Mouse (Mus musculus): ENCODE results near the gene Arsb.
"Not testable (repeated sequence)": the region's sequence is repeated elsewhere in the genome, so short reads cannot be mapped to it uniquely, and the experiment has no call there.

Arsb gene

GRCm38 (mm10) chr13:93787647-93788046, 16.2 kb downstream of the Arsb start:
- DNase-seq (ENCODE audit: low spot score) = no peak

DNA sequence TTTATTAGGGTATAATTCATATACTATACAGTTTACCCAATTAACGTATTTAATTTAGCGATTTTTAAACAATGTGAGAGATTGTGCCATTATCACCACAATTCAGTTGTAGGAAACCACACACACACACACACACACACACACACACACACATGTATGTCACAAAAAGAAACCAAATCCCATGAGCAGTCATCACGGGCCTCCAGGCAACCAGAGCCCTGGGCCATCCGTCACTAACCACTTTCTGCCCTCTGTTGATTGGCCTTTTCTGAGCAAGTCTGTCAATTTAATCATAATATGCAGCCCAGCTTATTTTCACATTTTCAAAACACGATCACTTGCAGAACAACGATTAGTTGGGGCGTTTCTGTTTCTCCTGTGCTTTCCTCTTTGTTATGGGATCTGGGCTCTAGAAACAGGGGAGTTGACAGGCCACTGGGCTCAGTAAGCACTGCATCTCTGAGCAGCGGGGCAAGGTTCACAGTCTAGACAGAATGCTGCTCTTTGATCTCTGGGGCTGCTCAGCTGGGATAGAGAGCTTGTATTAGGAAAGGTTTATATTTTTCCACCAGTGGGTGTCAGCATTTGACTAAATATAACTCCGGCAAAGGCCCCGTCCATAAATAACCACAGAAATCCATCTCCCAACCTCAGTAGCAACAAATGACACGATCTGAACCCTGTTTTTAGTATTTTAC, 21.7 kb downstream of the Arsb start:
- no peak for DNase-seq (ENCODE audit: low spot score)

GRCm38 (mm10) chr13:93793643-93794182, 22.3 kb downstream of the Arsb start:
- DNase-seq (ENCODE audit: low spot score) = no peak

DNA sequence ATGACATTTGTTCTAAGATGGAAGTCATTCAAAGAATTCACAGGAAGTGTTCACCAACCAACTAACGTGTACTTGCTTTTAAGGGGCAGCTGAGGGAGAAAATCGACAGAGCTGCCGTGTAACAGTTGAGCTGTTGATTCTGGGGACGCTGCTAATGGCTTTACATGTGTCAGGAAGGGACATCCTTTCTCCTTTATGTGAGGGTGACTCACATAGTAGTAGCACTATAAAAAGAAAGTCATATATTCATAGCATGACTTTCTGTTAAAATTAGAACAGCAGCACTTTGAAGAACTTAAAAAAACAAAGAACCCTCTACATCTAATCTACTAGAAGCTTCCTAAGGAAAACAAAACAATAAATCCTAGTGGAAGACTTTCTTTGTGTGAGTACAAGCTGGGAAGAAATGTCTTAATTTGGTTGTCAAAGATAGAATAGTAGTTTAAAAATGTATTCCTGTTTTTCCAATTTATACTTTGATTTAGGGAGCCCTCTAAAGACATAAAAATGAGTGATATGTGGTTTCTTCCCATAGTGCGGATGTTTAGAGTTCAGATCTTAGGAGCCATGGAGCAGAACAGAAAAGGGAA, 25.7 kb downstream of the Arsb start:
- no peak for DNase-seq (ENCODE audit: low spot score)

GRCm38 (mm10) chr13:93810311-93810710, 38.9 kb downstream of the Arsb start:
- DNase-seq (ENCODE audit: low spot score) = not testable (repeated sequence)

DNA sequence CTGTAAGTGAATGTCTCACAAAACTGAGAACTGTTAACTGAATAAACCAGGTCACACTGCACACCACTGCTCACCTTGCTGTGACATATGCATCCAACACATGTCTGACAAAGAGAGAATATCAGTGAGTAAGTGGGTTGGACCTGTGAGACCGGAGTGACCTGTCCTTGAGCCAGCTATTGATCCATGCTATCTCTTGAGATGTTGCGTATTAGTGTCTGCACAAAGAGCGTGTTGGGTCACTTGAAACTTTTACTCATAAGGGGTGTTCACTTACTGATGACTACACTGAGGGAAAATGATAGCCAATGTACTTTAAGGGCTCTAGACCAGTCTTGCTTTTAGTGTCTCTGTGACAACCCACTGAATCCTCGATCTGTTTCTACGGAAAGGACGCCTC, 42.7 kb downstream of the Arsb start:
- DNase-seq (ENCODE audit: low spot score) = no peak

- no peak for DNase-seq (ENCODE audit: low spot score)
Observed at GRCm38 (mm10) chr13:93814676-93815075, 43.2 kb downstream of the Arsb start.

DNA sequence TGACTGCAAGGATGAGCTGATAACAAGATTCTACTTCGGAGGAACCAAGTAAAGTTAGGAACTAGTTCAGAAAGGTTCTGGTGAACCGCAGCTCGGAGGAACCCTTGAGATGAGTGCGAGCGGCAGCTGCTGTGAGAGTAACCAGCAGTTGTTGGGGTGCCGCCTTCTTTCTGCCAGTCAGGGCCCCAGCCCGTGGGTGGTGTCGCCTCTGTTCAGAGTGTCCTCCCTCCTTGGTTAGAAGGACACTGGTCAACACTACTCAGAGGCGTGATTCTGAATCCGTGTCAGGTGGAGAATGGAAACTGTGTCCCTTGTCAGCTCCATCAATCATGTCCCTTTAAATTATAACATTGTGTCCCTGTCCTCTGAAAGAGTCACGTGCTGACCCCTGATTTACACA, 43.7 kb downstream of the Arsb start:
- DNase-seq (ENCODE audit: low spot score) = no peak

- no peak for DNase-seq (ENCODE audit: low spot score)
Observed at GRCm38 (mm10) chr13:93816127-93816526, 44.7 kb downstream of the Arsb start.

GRCm38 (mm10) chr13:93816688-93817331, 45.4 kb downstream of the Arsb start:
- no peak for DNase-seq (ENCODE audit: low spot score)

DNA sequence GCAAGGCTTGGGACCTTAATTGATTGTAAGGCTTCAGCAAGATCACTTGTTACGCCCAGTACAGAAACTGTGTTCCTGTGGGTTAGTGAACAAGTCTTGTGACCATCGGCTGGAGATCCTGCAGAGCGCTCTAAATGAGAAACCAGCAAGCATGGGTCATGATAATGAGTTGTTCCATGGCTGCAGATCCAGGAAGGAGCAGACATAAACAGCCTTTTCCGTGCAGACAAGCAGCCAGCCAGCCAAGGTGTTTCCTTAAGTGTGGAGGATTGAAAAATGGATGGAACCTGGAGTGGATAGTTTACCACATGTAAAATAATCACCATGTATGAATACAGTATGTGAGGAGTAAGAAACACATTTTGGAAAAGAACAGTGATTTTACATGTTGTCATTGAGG, 48.7 kb downstream of the Arsb start:
- DNase-seq (ENCODE audit: low spot score) = no peak

- DNase-seq (ENCODE audit: low spot score) = no peak
Observed at GRCm38 (mm10) chr13:93822001-93822400, 50.6 kb downstream of the Arsb start.

DNA sequence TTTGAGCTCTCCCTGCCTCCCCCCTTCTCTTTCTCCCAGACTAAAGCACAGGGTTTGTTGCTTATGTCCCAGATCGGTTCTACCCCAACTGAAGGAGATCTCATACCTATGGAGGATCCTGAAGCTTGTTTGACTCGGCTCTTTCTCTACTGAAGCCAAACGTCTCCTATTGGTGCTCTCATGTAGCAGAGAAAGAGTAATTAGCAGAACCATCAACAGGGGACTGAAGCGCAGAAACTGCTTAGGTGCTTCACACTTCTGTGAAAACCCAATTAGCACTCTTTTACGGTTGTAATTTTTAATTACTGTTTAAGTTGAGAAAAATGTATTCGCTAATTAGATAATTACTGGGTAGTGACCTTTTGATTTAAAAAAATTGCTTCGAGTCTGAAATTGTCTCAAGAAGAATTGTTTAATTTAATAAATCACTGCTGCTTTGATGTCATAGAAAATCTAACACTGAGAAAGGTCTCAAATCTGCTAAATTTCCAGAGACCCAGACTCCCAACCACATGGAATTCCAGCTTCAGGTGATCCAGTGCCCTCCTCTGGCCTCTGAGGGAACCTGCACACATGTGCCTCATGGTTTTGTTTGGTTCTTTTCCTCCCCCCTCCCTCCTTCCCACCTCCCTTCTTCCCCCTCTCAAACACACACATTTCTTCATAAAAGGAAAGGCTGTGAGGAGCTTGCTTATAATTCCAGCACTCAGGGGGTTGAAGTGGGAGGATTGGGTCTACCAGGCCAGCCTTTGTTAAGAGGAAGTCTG, 54.5 kb downstream of the Arsb start:
- no peak for DNase-seq (ENCODE audit: low spot score)

- DNase-seq (ENCODE audit: low spot score) = no peak
Observed at GRCm38 (mm10) chr13:93827745-93828144, 56.3 kb downstream of the Arsb start.

DNA sequence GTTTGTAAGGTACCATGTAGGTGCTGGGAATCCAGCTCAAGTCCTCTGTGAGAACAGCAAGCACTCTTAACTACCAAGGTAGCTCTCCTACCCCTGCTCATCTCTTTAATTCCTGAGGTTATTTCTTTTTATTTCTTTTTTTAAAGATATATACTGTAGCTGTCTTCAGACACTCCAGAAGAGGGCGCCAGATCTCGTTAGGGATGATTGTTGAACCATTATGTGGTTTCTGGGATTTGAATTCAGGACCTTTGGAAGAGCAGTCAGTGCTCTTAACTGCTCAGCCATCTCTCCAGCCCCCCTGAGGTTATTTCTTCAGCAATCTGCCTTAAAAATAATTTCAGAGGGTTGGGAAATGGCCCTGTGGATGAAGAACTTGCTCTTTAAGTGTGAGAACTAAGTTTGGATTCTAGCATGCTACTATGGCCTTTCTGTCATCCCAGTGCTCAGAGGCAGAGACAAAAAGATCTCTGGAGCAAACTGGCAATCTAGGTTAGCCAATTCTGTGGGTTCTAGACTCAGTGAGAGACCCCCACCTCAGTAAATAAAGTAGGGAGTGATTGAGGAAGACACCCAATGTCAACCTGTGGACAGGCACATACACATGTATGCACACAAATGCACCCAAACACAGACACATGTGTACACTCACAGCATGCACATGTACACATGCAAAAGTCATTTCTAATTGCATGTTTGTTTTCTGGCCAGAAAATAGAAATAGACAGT, 58.3 kb downstream of the Arsb start:
- no peak for DNase-seq (ENCODE audit: low spot score)

- DNase-seq (ENCODE audit: low spot score) = no peak
Observed at GRCm38 (mm10) chr13:93830294-93830645, 58.8 kb downstream of the Arsb start.

DNA sequence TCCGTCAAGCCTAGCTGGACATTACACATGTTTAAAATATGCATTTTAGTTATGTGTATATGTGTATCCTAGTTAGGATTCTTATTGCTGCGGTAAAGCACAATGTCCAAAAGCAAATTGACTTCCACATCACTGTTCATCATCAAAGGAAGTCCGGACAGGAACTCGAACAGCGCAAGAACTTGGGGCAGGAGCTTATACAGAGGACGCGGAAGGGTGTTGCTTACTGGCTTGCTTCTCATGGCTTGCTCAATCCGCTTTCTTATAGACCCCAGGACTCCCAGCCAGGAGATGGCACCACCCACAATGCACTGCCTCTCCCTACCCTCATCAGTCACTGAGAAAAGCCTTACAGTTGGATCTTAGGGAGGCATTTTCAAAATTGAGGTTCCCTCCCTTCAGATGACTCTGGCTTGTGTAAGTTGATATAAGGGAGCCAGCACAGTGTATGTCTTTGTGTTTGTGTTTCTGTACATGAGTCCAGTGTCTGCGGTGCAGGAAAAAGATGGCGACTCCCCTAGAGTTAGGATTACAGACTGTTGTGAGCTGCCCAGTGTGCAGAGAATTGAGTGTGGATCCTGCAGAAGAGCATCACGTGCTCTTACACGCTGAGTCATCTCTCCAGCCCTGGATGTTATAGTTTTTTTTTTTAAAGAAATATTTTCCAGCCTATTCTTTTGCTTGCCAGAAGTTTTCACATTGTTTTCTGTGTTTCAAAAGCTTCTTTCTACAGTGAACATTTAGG, 66.2 kb downstream of the Arsb start:
- DNase-seq (ENCODE audit: low spot score) = no peak

GRCm38 (mm10) chr13:93838431-93839136, 67.2 kb downstream of the Arsb start:
- DNase-seq (ENCODE audit: low spot score) = no peak

DNA sequence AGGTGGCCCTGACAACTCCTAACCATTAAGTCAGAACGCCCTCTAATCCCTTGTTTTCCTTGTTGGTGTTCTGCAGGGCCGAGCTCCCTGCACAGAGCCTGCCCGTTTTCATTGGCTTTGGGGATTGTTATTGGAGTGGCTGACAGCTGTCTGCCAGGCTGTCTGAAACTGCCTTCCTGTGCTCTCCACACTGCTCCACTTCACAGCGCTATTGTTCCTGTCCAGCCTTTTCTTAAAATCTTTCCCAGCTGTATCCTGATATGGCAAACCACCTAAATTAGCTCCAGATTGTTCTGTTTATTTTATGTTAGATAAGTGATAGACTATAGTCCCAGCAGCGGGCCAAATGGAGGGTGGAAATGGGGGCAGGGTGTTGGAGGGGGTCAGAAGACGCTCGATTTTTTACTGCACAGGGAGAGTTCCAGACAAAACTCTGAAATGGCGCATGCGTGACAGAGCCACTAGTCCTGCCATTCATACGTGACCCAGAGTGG, 67.8 kb downstream of the Arsb start:
- DNase-seq (ENCODE audit: low spot score) = no peak

GRCm38 (mm10) chr13:93839721-93840120, 68.3 kb downstream of the Arsb start:
- no peak for DNase-seq (ENCODE audit: low spot score)

Data from urinary bladder, postnatal 25 days (tissue).